In the genomic region with DNA sequence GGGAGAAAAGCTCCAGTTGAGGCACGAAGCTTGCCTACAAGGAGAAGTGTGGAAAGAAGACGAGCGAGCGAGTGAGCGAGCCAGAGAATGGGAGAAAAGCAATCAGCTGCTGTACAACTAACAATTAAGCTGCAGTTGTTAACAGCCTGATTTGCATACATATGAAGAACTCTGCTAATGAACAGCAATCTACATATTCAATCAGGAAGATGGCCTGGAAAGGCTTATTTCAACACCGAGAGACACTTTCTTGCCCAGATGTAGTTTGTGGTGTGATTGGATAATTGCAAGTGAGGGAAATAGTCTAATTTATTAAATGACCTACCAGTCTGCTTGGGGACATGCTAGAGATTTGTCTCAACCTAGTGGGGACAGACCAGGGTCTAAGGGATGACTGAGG, we compare ENCODE assay signal across 20 mouse cellular contexts.
DNase-seq lines count a peak whose midpoint lies in the region; ATAC-seq and TF ChIP-seq lines count a peak whose summit lies in the region.
"Had no signal": no experiment of that assay in that cellular context is flagged by ENCODE, and none has a peak within 500 bp of the region (broad histone marks: within the 10 kb centered on the region; RNA-seq: fewer than 3 reads in every experiment).

No protein-coding gene starts in this region.

- H3K27me3 ChIP-seq in midbrain, embryonic 13.5 days, result no peaks in the 10 kb centered on the region
- no peaks in the 10 kb centered on the region for H3K27me3 ChIP-seq in midbrain, embryonic 11.5 days (ENCODE audit: control insufficient read depth, insufficient read depth, low read length)
- H3K27me3 ChIP-seq in forebrain, embryonic 12.5 days, result no peaks in the 10 kb centered on the region
- H3K27me3 ChIP-seq in forebrain, embryonic 16.5 days (replicated peaks; ENCODE audit: control insufficient read depth, insufficient read depth, low read length), result no peaks in the 10 kb centered on the region
- H3K27me3 ChIP-seq in midbrain, postnatal 0 days (ENCODE audit: insufficient read depth, low read length), result no peaks in the 10 kb centered on the region
- no peaks in the 10 kb centered on the region for H3K27me3 ChIP-seq in intestine, postnatal 0 days (replicated peaks; ENCODE audit: control insufficient read depth, insufficient read depth, low read length)
- no peaks in the 10 kb centered on the region for H3K27me3 ChIP-seq in kidney, adult 2 months (replicated peaks; ENCODE audit: control insufficient read depth, insufficient read depth, low read length)
- H3K27me3 ChIP-seq: embryonic facial prominence, embryonic 12.5 days had no signal

- H3K4me1 ChIP-seq in midbrain, embryonic 13.5 days (replicated peaks), result peaks cover 22% of the 10 kb centered on the region
- peaks cover 2% of the 10 kb centered on the region; the same call in 1 of the 2 replicates for H3K4me1 ChIP-seq in midbrain, embryonic 11.5 days (ENCODE audit: control insufficient read depth, insufficient read depth, low read length)
- peaks cover 23% of the 10 kb centered on the region for H3K4me1 ChIP-seq in forebrain, embryonic 12.5 days
- peaks cover 41% of the 10 kb centered on the region for H3K4me1 ChIP-seq in forebrain, embryonic 16.5 days (replicated peaks; ENCODE audit: control insufficient read depth, insufficient read depth, low read length)
- H3K4me1 ChIP-seq in midbrain, postnatal 0 days (ENCODE audit: insufficient read depth, low read length), result no peaks in the 10 kb centered on the region; the same call in 1 of the 2 replicates
- H3K4me1 ChIP-seq in intestine, postnatal 0 days (replicated peaks; ENCODE audit: control insufficient read depth, insufficient read depth, low read length), result no peaks in the 10 kb centered on the region
- no peaks in the 10 kb centered on the region for H3K4me1 ChIP-seq in kidney, adult 2 months (ENCODE audit: control insufficient read depth, insufficient read depth, low read length)
- H3K4me1 ChIP-seq: embryonic facial prominence, embryonic 12.5 days; limb, embryonic 10.5 days had no signal

- DNase-seq in midbrain, embryonic 11.5 days (ENCODE audit: low spot score, missing footprints), result no peak
- DNase-seq in midbrain, postnatal 0 days (ENCODE audit: low spot score), result peak; percentile 40
- DNase-seq in kidney, adult 2 months, result no peak
- no peak for DNase-seq in lung, postnatal 36 days
- DNase-seq: cerebellum, adult 9-11 months; gastrocnemius, postnatal 36 days; kidney, adult 18-20 months; kidney, postnatal 14 days; layer of hippocampus, adult 9-11 months; liver, postnatal 0 days; lung, postnatal 10 days; thymus, postnatal 4 days had no signal

- peak overlapping the region; percentile 27; the same call in 1 of the 2 replicates for H3K27ac ChIP-seq in midbrain, embryonic 13.5 days
- H3K27ac ChIP-seq in midbrain, embryonic 11.5 days (ENCODE audit: low read depth, low read length), result no peak overlapping the region
- H3K27ac ChIP-seq in forebrain, embryonic 12.5 days, result peak overlapping the region; percentile 80
- H3K27ac ChIP-seq in forebrain, embryonic 16.5 days (ENCODE audit: low read length), result peak overlapping the region; percentile 47
- no peak overlapping the region for H3K27ac ChIP-seq in midbrain, postnatal 0 days (ENCODE audit: low read depth, low read length)
- H3K27ac ChIP-seq in intestine, postnatal 0 days (ENCODE audit: low read depth, low read length), result no peak overlapping the region
- no peak overlapping the region for H3K27ac ChIP-seq in kidney, adult 2 months (ENCODE audit: insufficient read depth, low read depth, low read length)
- H3K27ac ChIP-seq: embryonic facial prominence, embryonic 12.5 days; left cerebral cortex, adult 2 months; limb, embryonic 10.5 days had no signal

- no peak for TF ChIP-seq CTCF in midbrain, postnatal 0 days (IDR thresholded peaks at IDR 0.05)
- TF ChIP-seq CTCF in intestine, postnatal 0 days (IDR thresholded peaks at IDR 0.05; ENCODE audit: low read depth), result no peak
- no peak for TF ChIP-seq CTCF in kidney, adult 2 months (conservative IDR thresholded peaks at IDR 0.05; ENCODE audit: insufficient read depth, insufficient read length, low read depth, low read length)

- peaks cover 86% of the 10 kb centered on the region for H3K36me3 ChIP-seq in midbrain, embryonic 13.5 days
- H3K36me3 ChIP-seq in midbrain, embryonic 11.5 days (ENCODE audit: control insufficient read depth, insufficient read depth, low read length), result peaks cover 37% of the 10 kb centered on the region
- peaks cover 80% of the 10 kb centered on the region for H3K36me3 ChIP-seq in forebrain, embryonic 12.5 days (replicated peaks)
- H3K36me3 ChIP-seq in forebrain, embryonic 16.5 days (ENCODE audit: control insufficient read depth, insufficient read depth), result peaks cover 27% of the 10 kb centered on the region
- H3K36me3 ChIP-seq in midbrain, postnatal 0 days (ENCODE audit: insufficient read depth, low read length), result 0 out of 2 replicates have a peak, but pooled peaks cover 12% of the 10 kb centered on the region
- peaks cover 47% of the 10 kb centered on the region for H3K36me3 ChIP-seq in intestine, postnatal 0 days (ENCODE audit: control insufficient read depth, insufficient read depth)
- no peaks in the 10 kb centered on the region for H3K36me3 ChIP-seq in kidney, adult 2 months (ENCODE audit: control insufficient read depth, insufficient read depth, low read length)

- H3K9me3 ChIP-seq in midbrain, embryonic 13.5 days, result no peaks in the 10 kb centered on the region
- H3K9me3 ChIP-seq in midbrain, embryonic 11.5 days (ENCODE audit: control insufficient read depth, low read length), result no peaks in the 10 kb centered on the region; the same call in 1 of the 2 replicates
- H3K9me3 ChIP-seq in forebrain, embryonic 12.5 days, result no peaks in the 10 kb centered on the region
- peaks cover 2% of the 10 kb centered on the region; the same call in 1 of the 2 replicates for H3K9me3 ChIP-seq in forebrain, embryonic 16.5 days (ENCODE audit: control insufficient read depth, low read length)
- H3K9me3 ChIP-seq in midbrain, postnatal 0 days (ENCODE audit: low read length), result no peaks in the 10 kb centered on the region
- H3K9me3 ChIP-seq in intestine, postnatal 0 days (ENCODE audit: control insufficient read depth), result no peaks in the 10 kb centered on the region
- H3K9me3 ChIP-seq: embryonic facial prominence, embryonic 12.5 days; limb, embryonic 10.5 days had no signal

- H3K4me2 ChIP-seq in midbrain, embryonic 13.5 days (replicated peaks), result no peak overlapping the region
- no peak overlapping the region for H3K4me2 ChIP-seq in midbrain, embryonic 11.5 days
- no peak overlapping the region for H3K4me2 ChIP-seq in forebrain, embryonic 12.5 days
- H3K4me2 ChIP-seq in forebrain, embryonic 16.5 days (ENCODE audit: low read length), result no peak overlapping the region
- no peak overlapping the region for H3K4me2 ChIP-seq in midbrain, postnatal 0 days (ENCODE audit: low read depth, low read length, poor library complexity, severe bottlenecking)
- H3K4me2 ChIP-seq in intestine, postnatal 0 days (replicated peaks; ENCODE audit: low read depth), result no peak overlapping the region
- H3K4me2 ChIP-seq: embryonic facial prominence, embryonic 12.5 days had no signal

- 64% methylated on average over 6 of the region's 6 CpGs for WGBS in midbrain, embryonic 13.5 days
- WGBS in midbrain, embryonic 11.5 days, result 90% methylated on average over 6 of the region's 6 CpGs
- WGBS in forebrain, embryonic 12.5 days, result 36% methylated on average over 6 of the region's 6 CpGs
- 5% methylated on average over 6 of the region's 6 CpGs for WGBS in forebrain, embryonic 16.5 days
- 81% methylated on average over 6 of the region's 6 CpGs for WGBS in midbrain, postnatal 0 days
- 96% methylated on average over 6 of the region's 6 CpGs for WGBS in intestine, postnatal 0 days
- whole genome bisulfite sequencing in kidney, adult 2 months, result 92% methylated on average over 6 of the region's 6 CpGs

- no peak overlapping the region for H3K9ac ChIP-seq in midbrain, embryonic 13.5 days (replicated peaks)
- no peak overlapping the region for H3K9ac ChIP-seq in midbrain, embryonic 11.5 days (ENCODE audit: low read length)
- no peak overlapping the region for H3K9ac ChIP-seq in forebrain, embryonic 12.5 days
- H3K9ac ChIP-seq in forebrain, embryonic 16.5 days (replicated peaks; ENCODE audit: low read depth, low read length), result no peak overlapping the region
- no peak overlapping the region for H3K9ac ChIP-seq in midbrain, postnatal 0 days (replicated peaks; ENCODE audit: low read length, poor library complexity, severe bottlenecking)
- H3K9ac ChIP-seq in intestine, postnatal 0 days (ENCODE audit: low read depth, low read length), result no peak overlapping the region
- H3K9ac ChIP-seq: embryonic facial prominence, embryonic 12.5 days; liver, postnatal 0 days had no signal

- no peak for ATAC-seq in midbrain, embryonic 13.5 days
- ATAC-seq in midbrain, embryonic 11.5 days (ENCODE audit: low FRiP score), result no peak
- peak; percentile 45; the same call in 1 of the 2 replicates for ATAC-seq in forebrain, embryonic 12.5 days (ENCODE audit: low FRiP score)
- ATAC-seq in forebrain, embryonic 16.5 days, result peak; percentile 63
- ATAC-seq in midbrain, postnatal 0 days (ENCODE audit: low FRiP score), result no peak
- no peak for ATAC-seq in intestine, postnatal 0 days
- ATAC-seq: liver, postnatal 0 days had no signal

- TF ChIP-seq POLR2A in kidney, adult 2 months (IDR thresholded peaks at IDR 0.05; ENCODE audit: low read depth, low read length), result no peak

- H3K4me3 ChIP-seq in midbrain, embryonic 13.5 days (replicated peaks), result no peak overlapping the region
- no peak overlapping the region for H3K4me3 ChIP-seq in midbrain, embryonic 11.5 days (ENCODE audit: low read depth, low read length)
- no peak overlapping the region for H3K4me3 ChIP-seq in forebrain, embryonic 12.5 days (replicated peaks)
- no peak overlapping the region for H3K4me3 ChIP-seq in forebrain, embryonic 16.5 days (replicated peaks; ENCODE audit: low read length)
- no peak overlapping the region for H3K4me3 ChIP-seq in midbrain, postnatal 0 days (ENCODE audit: low read depth, low read length)
- H3K4me3 ChIP-seq in intestine, postnatal 0 days (ENCODE audit: low read depth, low read length), result no peak overlapping the region
- H3K4me3 ChIP-seq in kidney, adult 2 months (ENCODE audit: insufficient read depth, low read depth, low read length), result no peak overlapping the region
- H3K4me3 ChIP-seq: embryonic facial prominence, embryonic 12.5 days; erythroblast, embryonic 14.5 days; left cerebral cortex, adult 2 months; limb, embryonic 10.5 days had no signal

Comparison
In these comparisons a context has a peak if more than half of its experiments do, and no peak if none do; other contexts are left out.
1. H3K27ac ChIP-seq: peak in midbrain, embryonic 13.5 days (single experiment), forebrain, embryonic 12.5 days (single experiment) and forebrain, embryonic 16.5 days (single experiment); none in midbrain, embryonic 11.5 days (single experiment), midbrain, postnatal 0 days (single experiment), intestine, postnatal 0 days (single experiment) and kidney, adult 2 months (single experiment).
2. ATAC-seq: peak in forebrain, embryonic 12.5 days (single experiment) and forebrain, embryonic 16.5 days (single experiment); none in midbrain, embryonic 13.5 days (single experiment), midbrain, embryonic 11.5 days (single experiment), midbrain, postnatal 0 days (single experiment) and intestine, postnatal 0 days (single experiment).